In genomic region chr12:34579220-34579619, GRCm38 (mm10) we compare ENCODE assay signal across 20 mouse cellular contexts.
DNase-seq lines count a peak whose midpoint lies in the region; ATAC-seq and TF ChIP-seq lines count a peak whose summit lies in the region.
"Had no signal": no experiment of that assay in that cellular context is flagged by ENCODE, and none has a peak within 500 bp of the region (broad histone marks: within the 10 kb centered on the region; RNA-seq: fewer than 3 reads in every experiment).

No protein-coding gene starts in this region.

- no peak overlapping the region for H3K9ac ChIP-seq in heart, adult 2 months (ENCODE audit: low read depth, low read length)
- no peak overlapping the region for H3K9ac ChIP-seq in heart, embryonic 12.5 days
- no peak overlapping the region for H3K9ac ChIP-seq in heart, embryonic 15.5 days
- H3K9ac ChIP-seq in forebrain, embryonic 13.5 days: no peak overlapping the region
- H3K9ac ChIP-seq: embryonic facial prominence, embryonic 13.5 days; forebrain, embryonic 12.5 days; forebrain, postnatal 0 days; hindbrain, embryonic 15.5 days; kidney, embryonic 15.5 days had no signal

- TF ChIP-seq EP300 in heart, adult 2 months (IDR thresholded peaks at IDR 0.05; ENCODE audit: insufficient read depth, low read depth, low read length): no peak

- no peak overlapping the region for H3K4me3 ChIP-seq in heart, adult 2 months
- no peak overlapping the region for H3K4me3 ChIP-seq in heart, embryonic 12.5 days
- no peak overlapping the region for H3K4me3 ChIP-seq in heart, embryonic 15.5 days
- H3K4me3 ChIP-seq in forebrain, embryonic 13.5 days: no peak overlapping the region
- H3K4me3 ChIP-seq: embryonic facial prominence, embryonic 13.5 days; forebrain, embryonic 12.5 days; hindbrain, embryonic 15.5 days; kidney, embryonic 15.5 days had no signal

- no peak overlapping the region for H3K4me2 ChIP-seq in heart, embryonic 12.5 days
- H3K4me2 ChIP-seq in heart, embryonic 15.5 days: no peak overlapping the region
- no peak overlapping the region for H3K4me2 ChIP-seq in forebrain, embryonic 13.5 days
- H3K4me2 ChIP-seq: embryonic facial prominence, embryonic 13.5 days; forebrain, embryonic 12.5 days; hindbrain, embryonic 15.5 days; kidney, embryonic 15.5 days had no signal

- H3K9me3 ChIP-seq in heart, embryonic 12.5 days (replicated peaks): peaks cover 4% of the 10 kb centered on the region; the same call in 1 of the 2 replicates
- H3K9me3 ChIP-seq in heart, embryonic 15.5 days (replicated peaks): no peaks in the 10 kb centered on the region
- H3K9me3 ChIP-seq in forebrain, embryonic 13.5 days (replicated peaks): no peaks in the 10 kb centered on the region
- H3K9me3 ChIP-seq: embryonic facial prominence, embryonic 13.5 days; forebrain, embryonic 12.5 days; hindbrain, embryonic 15.5 days; kidney, embryonic 15.5 days had no signal

- intact Hi-C loops in heart, adult 2 months (cut with DNase I): no loop called here

- H3K79me2 ChIP-seq in heart, adult 2 months (replicated peaks; ENCODE audit: control insufficient read depth, insufficient read depth, low read length): no peaks in the 10 kb centered on the region

- no peaks in the 10 kb centered on the region for H3K36me3 ChIP-seq in heart, adult 2 months (ENCODE audit: control insufficient read depth, insufficient read depth, low read length)
- no peaks in the 10 kb centered on the region for H3K36me3 ChIP-seq in heart, embryonic 12.5 days
- no peaks in the 10 kb centered on the region for H3K36me3 ChIP-seq in heart, embryonic 15.5 days
- H3K36me3 ChIP-seq in forebrain, embryonic 13.5 days (ENCODE audit: poor library complexity, severe bottlenecking): no peaks in the 10 kb centered on the region
- H3K36me3 ChIP-seq: embryonic facial prominence, embryonic 13.5 days; forebrain, embryonic 12.5 days; hindbrain, embryonic 15.5 days; kidney, embryonic 15.5 days had no signal

- no peak overlapping the region for H3K27ac ChIP-seq in heart, adult 2 months
- peak overlapping the region; percentile 52 for H3K27ac ChIP-seq in heart, embryonic 12.5 days (ENCODE audit: poor library complexity, severe bottlenecking)
- H3K27ac ChIP-seq in heart, embryonic 15.5 days: peak overlapping the region; percentile 67
- H3K27ac ChIP-seq in forebrain, embryonic 13.5 days: no peak overlapping the region
- H3K27ac ChIP-seq: embryonic facial prominence, embryonic 13.5 days; forebrain, embryonic 12.5 days; hindbrain, embryonic 15.5 days; kidney, embryonic 15.5 days had no signal

- WGBS in heart, adult 2 months: 64% methylated on average over 1 of the region's 1 CpGs
- 55% methylated on average over 1 of the region's 1 CpGs for WGBS in heart, embryonic 12.5 days
- 30% methylated on average over 1 of the region's 1 CpGs for WGBS in heart, embryonic 15.5 days
- WGBS in forebrain, embryonic 13.5 days: 83% methylated on average over 1 of the region's 1 CpGs

- no peaks in the 10 kb centered on the region for H3K27me3 ChIP-seq in heart, adult 2 months (ENCODE audit: control insufficient read depth, insufficient read depth, low read length)
- no peaks in the 10 kb centered on the region for H3K27me3 ChIP-seq in heart, embryonic 12.5 days (replicated peaks)
- H3K27me3 ChIP-seq in heart, embryonic 15.5 days: no peaks in the 10 kb centered on the region
- no peaks in the 10 kb centered on the region for H3K27me3 ChIP-seq in forebrain, embryonic 13.5 days
- H3K27me3 ChIP-seq: embryonic facial prominence, embryonic 13.5 days; forebrain, embryonic 12.5 days; hindbrain, embryonic 15.5 days; kidney, embryonic 15.5 days had no signal

- no peak for ATAC-seq in heart, embryonic 12.5 days (ENCODE audit: insufficient number of reproducible peaks, low FRiP score)
- peak; percentile 85 for ATAC-seq in heart, embryonic 15.5 days (replicated peaks; ENCODE audit: insufficient number of reproducible peaks, insufficient read depth, low FRiP score, low read depth)
- no peak for ATAC-seq in forebrain, embryonic 13.5 days
- ATAC-seq: forebrain, postnatal 0 days; intestine, embryonic 16.5 days had no signal

- DNase-seq in heart, adult 18-20 months: peak; percentile 2 to 4
- DNase-seq in heart, adult 2 months: no peak
- no peak for DNase-seq in heart, postnatal 4 days
- no peak for DNase-seq in urinary bladder, adult 18-20 months (ENCODE audit: low spot score in 2 of 2)
- DNase-seq: adrenal gland, adult 2 months; adrenal gland, postnatal 25 days; cerebellum, adult 18-20 months; cerebellum, adult 9-11 months; cerebellum, postnatal 36 days; forebrain, postnatal 0 days; gastrocnemius, postnatal 14 days; kidney, adult 2 months had no signal

- TF ChIP-seq POLR2A in heart, adult 2 months (IDR thresholded peaks at IDR 0.05; ENCODE audit: insufficient read depth, low read depth, low read length): no peak

- H3K4me1 ChIP-seq in heart, adult 2 months (ENCODE audit: control insufficient read depth, insufficient read depth, low read length): no peaks in the 10 kb centered on the region; the same call in 1 of the 2 replicates
- H3K4me1 ChIP-seq in heart, embryonic 12.5 days (replicated peaks): peaks cover 5% of the 10 kb centered on the region
- peaks cover 6% of the 10 kb centered on the region for H3K4me1 ChIP-seq in heart, embryonic 15.5 days (replicated peaks)
- H3K4me1 ChIP-seq in forebrain, embryonic 13.5 days: no peaks in the 10 kb centered on the region
- H3K4me1 ChIP-seq: embryonic facial prominence, embryonic 13.5 days; forebrain, embryonic 12.5 days; hindbrain, embryonic 15.5 days had no signal

- TF ChIP-seq CTCF in heart, adult 2 months (IDR thresholded peaks at IDR 0.05): no peak

Comparison
In these comparisons a context has a peak if more than half of its experiments do, and no peak if none do; other contexts are left out.
1. DNase-seq: peak in heart, adult 18-20 months (2 of 2); none in heart, adult 2 months (0 of 2), heart, postnatal 4 days (single experiment) and urinary bladder, adult 18-20 months (0 of 2).
2. H3K27ac ChIP-seq: peak in heart, embryonic 12.5 days (single experiment) and heart, embryonic 15.5 days (single experiment); none in heart, adult 2 months (single experiment) and forebrain, embryonic 13.5 days (single experiment).